Mouse (Mus musculus) 3134 (cell line): ENCODE measurements around the gene Hoxd4.
A peak's percentile ranks its signal among the peaks of the same experiment; 100 is the strongest.

Experiments used
- DNase-seq: peaks from one replicate; pipeline ENCODE4 v3.0.0-alpha.2; 2011; ENCODE audit warnings: low spot score; ENCODE audit not compliant: insufficient read length; ENCODE audit errors: extremely low read depth

Gene Hoxd4

GRCm38 (mm10) chr2:74725171-74725570, 13.4 kb downstream of the Hoxd4 start:
- DNase-seq, result no peak

GRCm38 (mm10) chr2:74726551-74726950, 14.8 kb downstream of the Hoxd4 start, which contains the start of gene Gm28230:
Gene Gm28230, plus strand, starts transcription at chr2:74726728.
- DNase-seq, result no peak

GRCm38 (mm10) chr2:74726973-74727639, 15.4 kb downstream of the Hoxd4 start:
- DNase-seq, result peak; percentile 32

- DNase-seq, result peak; percentile 62
Observed at GRCm38 (mm10) chr2:74727640-74728302, 16.0 kb downstream of the Hoxd4 start.

- no peak for DNase-seq
Observed at GRCm38 (mm10) chr2:74728303-74728680, 16.6 kb downstream of the Hoxd4 start.

- no peak for DNase-seq
Observed at GRCm38 (mm10) chr2:74730331-74730730, 18.6 kb downstream of the Hoxd4 start.

- DNase-seq, result no peak
Observed at GRCm38 (mm10) chr2:74731055-74731454, 19.3 kb downstream of the Hoxd4 start.

- DNase-seq, result no peak
Observed at GRCm38 (mm10) chr2:74731799-74732512, 20.2 kb downstream of the Hoxd4 start.

GRCm38 (mm10) chr2:74732513-74733316, 21.0 kb downstream of the Hoxd4 start:
- DNase-seq, result no peak

GRCm38 (mm10) chr2:74733317-74733661, 21.6 kb downstream of the Hoxd4 start:
- no peak for DNase-seq

GRCm38 (mm10) chr2:74733765-74734164, 22.0 kb downstream of the Hoxd4 start:
- DNase-seq, result no peak

- DNase-seq, result no peak
Observed at GRCm38 (mm10) chr2:74734451-74734850, 22.7 kb downstream of the Hoxd4 start.

- no peak for DNase-seq
Observed at GRCm38 (mm10) chr2:74734996-74735811, 23.5 kb downstream of the Hoxd4 start.

GRCm38 (mm10) chr2:74735851-74736687, 24.3 kb downstream of the Hoxd4 start:
- no peak for DNase-seq

GRCm38 (mm10) chr2:74736688-74737577, 25.2 kb downstream of the Hoxd4 start:
- no peak for DNase-seq

GRCm38 (mm10) chr2:74737578-74738070, 25.9 kb downstream of the Hoxd4 start:
- DNase-seq, result no peak

- no peak for DNase-seq
Observed at GRCm38 (mm10) chr2:74738623-74739475, 27.1 kb downstream of the Hoxd4 start.
